Mouse (Mus musculus): ENCODE measurements at regions not wholly inside any gene's neighbourhood (a gene's known extent, or its start where the extent isn't known, plus 50 kb on each side); places are given as distances from the start of the nearest gene placed in this dataset.
A peak's percentile ranks its signal among the peaks of the same experiment; 100 is the strongest.

- Histone ChIP-seq H3K9ac (replicated peaks; ENCODE audit: low read length) (no peak overlapping the region), H3K27ac (replicated peaks; ENCODE audit: low read depth, low read length) (no peak overlapping the region), H3K9me3 (replicated peaks; ENCODE audit: control insufficient read depth, low read length) (no peaks in the 10 kb centered on the region), H3K4me1 (ENCODE audit: control insufficient read depth, insufficient read depth, low read length) (no peaks in the 10 kb centered on the region), H3K27me3 (ENCODE audit: control insufficient read depth, insufficient read depth, low read length) (no peaks in the 10 kb centered on the region), H3K36me3 (replicated peaks; ENCODE audit: control insufficient read depth, insufficient read depth, low read depth, low read length) (no peaks in the 10 kb centered on the region), H3K4me3 (ENCODE audit: low read depth, low read length) (no peak overlapping the region), H3K4me2 (ENCODE audit: low read depth, low read length) (no peak overlapping the region)
- WGBS = 81% methylated on average over 3 of the region's 3 CpGs
- no peak for ATAC-seq (replicated peaks; ENCODE audit: insufficient number of reproducible peaks, low FRiP score, low TSS enrichment, low read depth)
- DNase-seq (ENCODE audit: low spot score) = no peak
These were observed 101.1 kb upstream of the Speer4f2 start for GRCm38 (mm10) chr5:17271722-17272479.

- DNase-seq (ENCODE audit: low spot score) (no peak), ATAC-seq (replicated peaks; ENCODE audit: insufficient number of reproducible peaks, low FRiP score, low TSS enrichment, low read depth) (no peak)
- no peaks in the 10 kb centered on the region for H3K27me3 ChIP-seq (ENCODE audit: control insufficient read depth, insufficient read depth, low read length)
- no peaks in the 10 kb centered on the region for H3K36me3 ChIP-seq (replicated peaks; ENCODE audit: control insufficient read depth, insufficient read depth, low read depth, low read length)
- no peak overlapping the region for H3K9ac ChIP-seq (replicated peaks; ENCODE audit: low read length)
- no peak overlapping the region for H3K4me3 ChIP-seq (ENCODE audit: low read depth, low read length)
- no peaks in the 10 kb centered on the region for H3K4me1 ChIP-seq (ENCODE audit: control insufficient read depth, insufficient read depth, low read length)
- H3K9me3 ChIP-seq (replicated peaks; ENCODE audit: control insufficient read depth, low read length) = no peaks in the 10 kb centered on the region
- WGBS = 90% methylated on average over 2 of the region's 2 CpGs
- H3K4me2 ChIP-seq (ENCODE audit: low read depth, low read length) = no peak overlapping the region
- H3K27ac ChIP-seq (replicated peaks; ENCODE audit: low read depth, low read length) = no peak overlapping the region
These were observed 97.6 kb upstream of the Speer4f2 start for GRCm38 (mm10) chr5:17275346-17275745.

GRCm38 (mm10) chr5:17276782-17277578, 96.0 kb upstream of the Speer4f2 start:
- H3K4me1 ChIP-seq (ENCODE audit: control insufficient read depth, insufficient read depth, low read length) = no peaks in the 10 kb centered on the region
- 68% methylated on average over 3 of the region's 3 CpGs for WGBS
- no peaks in the 10 kb centered on the region for H3K9me3 ChIP-seq (replicated peaks; ENCODE audit: control insufficient read depth, low read length)
- DNase-seq (ENCODE audit: low spot score) = no peak
- H3K4me3 ChIP-seq (ENCODE audit: low read depth, low read length) = no peak overlapping the region
- H3K27ac ChIP-seq (replicated peaks; ENCODE audit: low read depth, low read length) = no peak overlapping the region
- no peak for ATAC-seq (replicated peaks; ENCODE audit: insufficient number of reproducible peaks, low FRiP score, low TSS enrichment, low read depth)
- no peaks in the 10 kb centered on the region for H3K36me3 ChIP-seq (replicated peaks; ENCODE audit: control insufficient read depth, insufficient read depth, low read depth, low read length)
- H3K9ac ChIP-seq (replicated peaks; ENCODE audit: low read length) = no peak overlapping the region
- H3K27me3 ChIP-seq (ENCODE audit: control insufficient read depth, insufficient read depth, low read length) = no peaks in the 10 kb centered on the region
- no peak overlapping the region for H3K4me2 ChIP-seq (ENCODE audit: low read depth, low read length)

GRCm38 (mm10) chr5:17280203-17280602, 92.8 kb upstream of the Speer4f2 start:
- no peaks in the 10 kb centered on the region for H3K36me3 ChIP-seq (replicated peaks; ENCODE audit: control insufficient read depth, insufficient read depth, low read depth, low read length)
- no peak overlapping the region for H3K4me2 ChIP-seq (ENCODE audit: low read depth, low read length)
- DNase-seq (ENCODE audit: low spot score) = no peak
- ATAC-seq (replicated peaks; ENCODE audit: insufficient number of reproducible peaks, low FRiP score, low TSS enrichment, low read depth) = no peak
- H3K9ac ChIP-seq (replicated peaks; ENCODE audit: low read length) = no peak overlapping the region
- no peaks in the 10 kb centered on the region for H3K4me1 ChIP-seq (ENCODE audit: control insufficient read depth, insufficient read depth, low read length)
- H3K4me3 ChIP-seq (ENCODE audit: low read depth, low read length) = no peak overlapping the region
- no peaks in the 10 kb centered on the region for H3K27me3 ChIP-seq (ENCODE audit: control insufficient read depth, insufficient read depth, low read length)
- no peak overlapping the region for H3K27ac ChIP-seq (replicated peaks; ENCODE audit: low read depth, low read length)
- 81% methylated on average over 4 of the region's 4 CpGs for WGBS
- no peaks in the 10 kb centered on the region for H3K9me3 ChIP-seq (replicated peaks; ENCODE audit: control insufficient read depth, low read length)

GRCm38 (mm10) chr5:17280951-17281350, 92.0 kb upstream of the Speer4f2 start:
- Histone ChIP-seq H3K4me1 (ENCODE audit: control insufficient read depth, insufficient read depth, low read length) (no peaks in the 10 kb centered on the region), H3K4me3 (ENCODE audit: low read depth, low read length) (no peak overlapping the region), H3K4me2 (ENCODE audit: low read depth, low read length) (no peak overlapping the region), H3K9ac (replicated peaks; ENCODE audit: low read length) (no peak overlapping the region), H3K36me3 (replicated peaks; ENCODE audit: control insufficient read depth, insufficient read depth, low read depth, low read length) (no peaks in the 10 kb centered on the region), H3K27me3 (ENCODE audit: control insufficient read depth, insufficient read depth, low read length) (no peaks in the 10 kb centered on the region), H3K9me3 (replicated peaks; ENCODE audit: control insufficient read depth, low read length) (no peaks in the 10 kb centered on the region), H3K27ac (replicated peaks; ENCODE audit: low read depth, low read length) (no peak overlapping the region)
- ATAC-seq (replicated peaks; ENCODE audit: insufficient number of reproducible peaks, low FRiP score, low TSS enrichment, low read depth) (no peak), DNase-seq (ENCODE audit: low spot score) (no peak)
- 93% methylated on average over 2 of the region's 2 CpGs for WGBS

GRCm38 (mm10) chr5:17289028-17289427, 84.0 kb upstream of the Speer4f2 start:
- Histone ChIP-seq H3K4me3 (ENCODE audit: low read depth, low read length) (no peak overlapping the region), H3K9ac (replicated peaks; ENCODE audit: low read length) (no peak overlapping the region), H3K27me3 (ENCODE audit: control insufficient read depth, insufficient read depth, low read length) (no peaks in the 10 kb centered on the region), H3K4me1 (ENCODE audit: control insufficient read depth, insufficient read depth, low read length) (no peaks in the 10 kb centered on the region), H3K9me3 (replicated peaks; ENCODE audit: control insufficient read depth, low read length) (no peaks in the 10 kb centered on the region), H3K36me3 (replicated peaks; ENCODE audit: control insufficient read depth, insufficient read depth, low read depth, low read length) (no peaks in the 10 kb centered on the region), H3K4me2 (ENCODE audit: low read depth, low read length) (no peak overlapping the region), H3K27ac (replicated peaks; ENCODE audit: low read depth, low read length) (no peak overlapping the region)
- ATAC-seq (replicated peaks; ENCODE audit: insufficient number of reproducible peaks, low FRiP score, low TSS enrichment, low read depth) (no peak), DNase-seq (ENCODE audit: low spot score) (no peak)
- WGBS = 73% methylated on average over 1 of the region's 1 CpGs

GRCm38 (mm10) chr5:17292559-17292958, 80.4 kb upstream of the Speer4f2 start:
- Histone ChIP-seq H3K36me3 (replicated peaks; ENCODE audit: control insufficient read depth, insufficient read depth, low read depth, low read length) (no peaks in the 10 kb centered on the region), H3K27me3 (ENCODE audit: control insufficient read depth, insufficient read depth, low read length) (no peaks in the 10 kb centered on the region), H3K4me1 (ENCODE audit: control insufficient read depth, insufficient read depth, low read length) (no peaks in the 10 kb centered on the region), H3K9me3 (replicated peaks; ENCODE audit: control insufficient read depth, low read length) (no peaks in the 10 kb centered on the region), H3K4me3 (ENCODE audit: low read depth, low read length) (no peak overlapping the region), H3K27ac (replicated peaks; ENCODE audit: low read depth, low read length) (no peak overlapping the region), H3K9ac (replicated peaks; ENCODE audit: low read length) (no peak overlapping the region), H3K4me2 (ENCODE audit: low read depth, low read length) (no peak overlapping the region)
- ATAC-seq (replicated peaks; ENCODE audit: insufficient number of reproducible peaks, low FRiP score, low TSS enrichment, low read depth) = no peak
- WGBS = 36% methylated on average over 2 of the region's 2 CpGs
- DNase-seq (ENCODE audit: low spot score) = peak; percentile 13

- H3K27ac ChIP-seq (replicated peaks; ENCODE audit: low read depth, low read length) = no peak overlapping the region
- WGBS = 50% methylated on average over 4 of the region's 4 CpGs
- no peaks in the 10 kb centered on the region for H3K27me3 ChIP-seq (ENCODE audit: control insufficient read depth, insufficient read depth, low read length)
- ATAC-seq (replicated peaks; ENCODE audit: insufficient number of reproducible peaks, low FRiP score, low TSS enrichment, low read depth) (no peak), DNase-seq (ENCODE audit: low spot score) (no peak)
- no peak overlapping the region for H3K4me2 ChIP-seq (ENCODE audit: low read depth, low read length)
- H3K4me3 ChIP-seq (ENCODE audit: low read depth, low read length) = no peak overlapping the region
- H3K36me3 ChIP-seq (replicated peaks; ENCODE audit: control insufficient read depth, insufficient read depth, low read depth, low read length) = no peaks in the 10 kb centered on the region
- H3K9me3 ChIP-seq (replicated peaks; ENCODE audit: control insufficient read depth, low read length) = no peaks in the 10 kb centered on the region
- H3K9ac ChIP-seq (replicated peaks; ENCODE audit: low read length) = no peak overlapping the region
- H3K4me1 ChIP-seq (ENCODE audit: control insufficient read depth, insufficient read depth, low read length) = no peaks in the 10 kb centered on the region
These were observed 76.4 kb upstream of the Speer4f2 start for GRCm38 (mm10) chr5:17296571-17297035.

Measured in embryonic facial prominence, embryonic 11.5 days (tissue).